Mouse (Mus musculus): ENCODE measurements around the gene Arl3. TPM values are rescaled to one million over a fixed set of nuclear protein-coding genes. Genes with fewer than 3 reads are reported as not detected.
A peak's percentile ranks its signal among the peaks of the same experiment; 100 is the strongest.

The Arl3 gene
- total RNA-seq, 1 experiment: 39.7 TPM

GRCm38 (mm10) chr19:46599375-46600256, 26.6 kb upstream of the Arl3 start:
- in situ Hi-C loops (cut with MboI; ENCODE audit: low sequenced_read_pairs in 2 of 2, unreplicated experiment in 2 of 2): no loop called here
- H3K9ac ChIP-seq (ENCODE audit: insufficient read depth, low read depth, low read length, poor library complexity, severe bottlenecking): peak overlapping the region; percentile 76
- no peaks in the 10 kb centered on the region for H3K36me3 ChIP-seq (ENCODE audit: control insufficient read depth, insufficient read depth, low read length, poor library complexity, severe bottlenecking)
- no peak overlapping the region for H3K27ac ChIP-seq (ENCODE audit: insufficient read depth, low read depth, low read length, poor library complexity, severe bottlenecking)
- no peaks in the 10 kb centered on the region for H3K9me3 ChIP-seq (ENCODE audit: control insufficient read depth, insufficient read depth, low read depth, low read length)
- H3K4me3 ChIP-seq (ENCODE audit: insufficient read depth in 1 of 2, low read depth in 1 of 2, low read length in 2 of 2, poor library complexity in 1 of 2, severe bottlenecking in 1 of 2): peak overlapping the region; percentile 85 to 95
- no peak for DNase-seq (ENCODE audit: low read depth, low spot score)
- peaks cover 0 to 2% of the 10 kb centered on the region in 2 experiments; a peak in 2 of 4 replicates for H3K4me1 ChIP-seq (ENCODE audit: control insufficient read depth in 2 of 2, insufficient read depth in 2 of 2, low read length in 2 of 2, poor library complexity in 1 of 2)
- TF ChIP-seq ZNF384 (IDR thresholded peaks at IDR 0.05; ENCODE audit: low read depth, low read length): no peak
- no peak for TF ChIP-seq ZC3H11A (IDR thresholded peaks at IDR 0.05; ENCODE audit: borderline replicate concordance, low read depth, low read length)
- TF ChIP-seq HCFC1 (IDR thresholded peaks at IDR 0.05; ENCODE audit: borderline replicate concordance, insufficient read depth, low read length): no peak
- TF ChIP-seq CHD2 (IDR thresholded peaks at IDR 0.05; ENCODE audit: low read depth, low read length): no peak
- TF ChIP-seq MAFK (IDR thresholded peaks at IDR 0.05; ENCODE audit: insufficient read depth, low read depth, low read length): no peak

GRCm38 (mm10) chr19:46598720-46599252, 25.8 kb upstream of the Arl3 start, which contains the start of gene Wbp1l:
TSS of gene Wbp1l (plus strand) at chr19:46599084.
- no peak within 1 kb of the TSS for H3K27ac ChIP-seq (ENCODE audit: insufficient read depth, low read depth, low read length, poor library complexity, severe bottlenecking)
- in situ Hi-C loops (cut with MboI; ENCODE audit: low sequenced_read_pairs in 2 of 2, unreplicated experiment in 2 of 2): no loop called here
- DNase-seq (ENCODE audit: low read depth, low spot score): peak; percentile 98

GRCm38 (mm10) chr19:46598187-46598586, 25.2 kb upstream of the Arl3 start:
- no peak for DNase-seq (ENCODE audit: low read depth, low spot score)
- Histone ChIP-seq H3K9me3 (ENCODE audit: control insufficient read depth, insufficient read depth, low read depth, low read length) (no peaks in the 10 kb centered on the region), H3K36me3 (ENCODE audit: control insufficient read depth, insufficient read depth, low read length, poor library complexity, severe bottlenecking) (no peaks in the 10 kb centered on the region), H3K4me1 (ENCODE audit: control insufficient read depth in 2 of 2, insufficient read depth in 2 of 2, low read length in 2 of 2, poor library complexity in 1 of 2) (peaks cover 0 to 2% of the 10 kb centered on the region in 2 experiments; a peak in 2 of 4 replicates), H3K9ac (ENCODE audit: insufficient read depth, low read depth, low read length, poor library complexity, severe bottlenecking) (no peak overlapping the region), H3K4me3 (ENCODE audit: insufficient read depth in 1 of 2, low read depth in 1 of 2, low read length in 2 of 2, poor library complexity in 1 of 2, severe bottlenecking in 1 of 2) (peak overlapping the region in 1 of 2 experiments; percentile 22; a peak in 1 of 4 replicates), H3K27ac (ENCODE audit: insufficient read depth, low read depth, low read length, poor library complexity, severe bottlenecking) (no peak overlapping the region)
- in situ Hi-C loops (cut with MboI; ENCODE audit: low sequenced_read_pairs in 2 of 2, unreplicated experiment in 2 of 2): no loop called here
- no peak for TF ChIP-seq MAFK (IDR thresholded peaks at IDR 0.05; ENCODE audit: insufficient read depth, low read depth, low read length)
- TF ChIP-seq ZC3H11A (IDR thresholded peaks at IDR 0.05; ENCODE audit: borderline replicate concordance, low read depth, low read length): no peak
- TF ChIP-seq HCFC1 (IDR thresholded peaks at IDR 0.05; ENCODE audit: borderline replicate concordance, insufficient read depth, low read length): no peak
- TF ChIP-seq CHD2 (IDR thresholded peaks at IDR 0.05; ENCODE audit: low read depth, low read length): no peak
- TF ChIP-seq ZNF384 (IDR thresholded peaks at IDR 0.05; ENCODE audit: low read depth, low read length): no peak

More at GRCm38 (mm10) chr19:46598720-46599252, 25.8 kb upstream of the Arl3 start, which contains the start of gene Wbp1l:
- H3K9ac ChIP-seq (ENCODE audit: insufficient read depth, low read depth, low read length, poor library complexity, severe bottlenecking): peak within 1 kb of the TSS; percentile 76
- H3K4me3 ChIP-seq (ENCODE audit: insufficient read depth in 1 of 2, low read depth in 1 of 2, low read length in 2 of 2, poor library complexity in 1 of 2, severe bottlenecking in 1 of 2): peak within 1 kb of the TSS; percentile 85 to 95
- H3K36me3 ChIP-seq (ENCODE audit: control insufficient read depth, insufficient read depth, low read length, poor library complexity, severe bottlenecking): no peaks in the 10 kb centered on the region
- peaks cover 0 to 2% of the 10 kb centered on the region in 2 experiments; a peak in 2 of 4 replicates for H3K4me1 ChIP-seq (ENCODE audit: control insufficient read depth in 2 of 2, insufficient read depth in 2 of 2, low read length in 2 of 2, poor library complexity in 1 of 2)
- no peaks in the 10 kb centered on the region for H3K9me3 ChIP-seq (ENCODE audit: control insufficient read depth, insufficient read depth, low read depth, low read length)
- TF ChIP-seq HCFC1 (IDR thresholded peaks at IDR 0.05; ENCODE audit: borderline replicate concordance, insufficient read depth, low read length): peak; percentile 93
- peak; percentile 82 for TF ChIP-seq CHD2 (IDR thresholded peaks at IDR 0.05; ENCODE audit: low read depth, low read length)
- TF ChIP-seq MAFK (IDR thresholded peaks at IDR 0.05; ENCODE audit: insufficient read depth, low read depth, low read length): peak; percentile 31; the same call in 1 of the 2 replicates
- TF ChIP-seq ZC3H11A (IDR thresholded peaks at IDR 0.05; ENCODE audit: borderline replicate concordance, low read depth, low read length): no peak

GRCm38 (mm10) chr19:46592751-46593439, 19.9 kb upstream of the Arl3 start:
- H3K36me3 ChIP-seq (ENCODE audit: control insufficient read depth, insufficient read depth, low read length, poor library complexity, severe bottlenecking): peaks cover 5% of the 10 kb centered on the region; the same call in 1 of the 2 replicates
- no peak overlapping the region for H3K27ac ChIP-seq (ENCODE audit: insufficient read depth, low read depth, low read length, poor library complexity, severe bottlenecking)
- H3K4me1 ChIP-seq (ENCODE audit: control insufficient read depth in 2 of 2, insufficient read depth in 2 of 2, low read length in 2 of 2, poor library complexity in 1 of 2): no peaks in the 10 kb centered on the region; a peak in 2 of 4 replicates
- H3K9me3 ChIP-seq (ENCODE audit: control insufficient read depth, insufficient read depth, low read depth, low read length): no peaks in the 10 kb centered on the region
- H3K9ac ChIP-seq (ENCODE audit: insufficient read depth, low read depth, low read length, poor library complexity, severe bottlenecking): no peak overlapping the region
- H3K4me3 ChIP-seq (ENCODE audit: insufficient read depth in 1 of 2, low read depth in 1 of 2, low read length in 2 of 2, poor library complexity in 1 of 2, severe bottlenecking in 1 of 2): no peak overlapping the region
- in situ Hi-C loops (cut with MboI; ENCODE audit: low sequenced_read_pairs in 2 of 2, unreplicated experiment in 2 of 2): no loop called here
- TF ChIP-seq CHD2 (IDR thresholded peaks at IDR 0.05; ENCODE audit: low read depth, low read length): no peak
- no peak for TF ChIP-seq MAFK (IDR thresholded peaks at IDR 0.05; ENCODE audit: insufficient read depth, low read depth, low read length)
- TF ChIP-seq ZC3H11A (IDR thresholded peaks at IDR 0.05; ENCODE audit: borderline replicate concordance, low read depth, low read length): no peak
- no peak for TF ChIP-seq ZNF384 (IDR thresholded peaks at IDR 0.05; ENCODE audit: low read depth, low read length)
- TF ChIP-seq HCFC1 (IDR thresholded peaks at IDR 0.05; ENCODE audit: borderline replicate concordance, insufficient read depth, low read length): no peak
- no peak for DNase-seq (ENCODE audit: low read depth, low spot score)

Measured in ES-E14 (cell line).